In genomic region chr2:154454605-154455004, GRCm38 (mm10) we compare ENCODE assay signal across 9 mouse cellular contexts. TPM values are rescaled to one million over a fixed set of nuclear protein-coding genes. Genes with fewer than 3 reads are reported as not detected.
DNase-seq lines count a peak whose midpoint lies in the region; ATAC-seq lines count a peak whose summit lies in the region.
"Had no signal": no experiment of that assay in that cellular context is flagged by ENCODE, and none has a peak within 500 bp of the region (broad histone marks: within the 10 kb centered on the region; RNA-seq: fewer than 3 reads in every experiment).

No protein-coding gene starts in this region.

- 33% methylated on average over 3 of the region's 3 CpGs for WGBS in kidney, embryonic 15.5 days
- WGBS in hindbrain, embryonic 16.5 days, result 42% methylated on average over 3 of the region's 3 CpGs
- WGBS in neural tube, embryonic 15.5 days, result 53% methylated on average over 3 of the region's 3 CpGs

- no peak for DNase-seq in kidney, adult 8-10 months
- DNase-seq in embryo, embryonic 9.5 days (ENCODE audit: extremely low spot score), result peak; percentile 40
- no peak for DNase-seq in thymus, postnatal 10 days (ENCODE audit: low spot score in 2 of 2)
- DNase-seq in thymus, postnatal 4 days, result no peak
- no peak for DNase-seq in testis, postnatal 14 days (ENCODE audit: low spot score)

- H3K9ac ChIP-seq in kidney, embryonic 15.5 days, result no peak overlapping the region
- H3K9ac ChIP-seq in hindbrain, embryonic 16.5 days (ENCODE audit: low read depth, low read length), result no peak overlapping the region
- H3K9ac ChIP-seq in neural tube, embryonic 15.5 days (replicated peaks), result no peak overlapping the region

- H3K4me1 ChIP-seq in kidney, embryonic 15.5 days, result peaks cover 28% of the 10 kb centered on the region
- H3K4me1 ChIP-seq in hindbrain, embryonic 16.5 days (ENCODE audit: control insufficient read depth, insufficient read depth, low read depth, low read length), result peaks cover 9% of the 10 kb centered on the region
- peaks cover 27% of the 10 kb centered on the region for H3K4me1 ChIP-seq in neural tube, embryonic 15.5 days

- H3K36me3 ChIP-seq in kidney, embryonic 15.5 days, result peaks cover 11% of the 10 kb centered on the region
- no peaks in the 10 kb centered on the region for H3K36me3 ChIP-seq in hindbrain, embryonic 16.5 days (ENCODE audit: control insufficient read depth, insufficient read depth, low read length)
- H3K36me3 ChIP-seq in neural tube, embryonic 15.5 days, result no peaks in the 10 kb centered on the region

- no peak overlapping the region for H3K4me3 ChIP-seq in kidney, embryonic 15.5 days (replicated peaks)
- H3K4me3 ChIP-seq in hindbrain, embryonic 16.5 days (ENCODE audit: low read length), result no peak overlapping the region
- no peak overlapping the region for H3K4me3 ChIP-seq in neural tube, embryonic 15.5 days (replicated peaks)

- ATAC-seq in kidney, embryonic 15.5 days (replicated peaks; ENCODE audit: low FRiP score), result peak; percentile 87
- ATAC-seq in hindbrain, embryonic 16.5 days, result peak; percentile 72
- no peak for ATAC-seq in neural tube, embryonic 15.5 days (ENCODE audit: low FRiP score)
- ATAC-seq: intestine, postnatal 0 days had no signal

- peak overlapping the region; percentile 87 for H3K27ac ChIP-seq in kidney, embryonic 15.5 days
- H3K27ac ChIP-seq in hindbrain, embryonic 16.5 days (ENCODE audit: low read depth, low read length), result no peak overlapping the region; the same call in 1 of the 2 replicates
- H3K27ac ChIP-seq in neural tube, embryonic 15.5 days (replicated peaks), result peak overlapping the region; percentile 71

- H3K9me3 ChIP-seq in kidney, embryonic 15.5 days (replicated peaks), result no peaks in the 10 kb centered on the region
- no peaks in the 10 kb centered on the region for H3K9me3 ChIP-seq in hindbrain, embryonic 16.5 days (ENCODE audit: control insufficient read depth, low read length)
- no peaks in the 10 kb centered on the region for H3K9me3 ChIP-seq in neural tube, embryonic 15.5 days (replicated peaks)

- no peaks in the 10 kb centered on the region for H3K27me3 ChIP-seq in kidney, embryonic 15.5 days
- H3K27me3 ChIP-seq in hindbrain, embryonic 16.5 days (replicated peaks; ENCODE audit: control insufficient read depth, insufficient read depth, low read length), result no peaks in the 10 kb centered on the region
- no peaks in the 10 kb centered on the region for H3K27me3 ChIP-seq in neural tube, embryonic 15.5 days (replicated peaks)

- no peak overlapping the region for H3K4me2 ChIP-seq in kidney, embryonic 15.5 days
- H3K4me2 ChIP-seq in hindbrain, embryonic 16.5 days (ENCODE audit: low read length), result no peak overlapping the region
- no peak overlapping the region for H3K4me2 ChIP-seq in neural tube, embryonic 15.5 days

RNA-seq across cellular contexts. Expression of gene Cbfa2t2, which starts 18.3 kb away (rescaled TPM):
- 38.8 and 46.0 TPM in 2 replicates for polyA plus RNA-seq in kidney, embryonic 15.5 days (2015; fragmentation: Nextera tagmentation; extraction: Ambion mirVana)
- polyA plus RNA-seq in hindbrain, embryonic 16.5 days (2015; fragmentation: Nextera tagmentation; extraction: Ambion mirVana), result 39.8 and 50.9 TPM in 2 replicates
- polyA plus RNA-seq in neural tube, embryonic 15.5 days (2015; fragmentation: Nextera tagmentation; extraction: Ambion mirVana), result 35.3 and 36.1 TPM in 2 replicates

RNA-seq across cellular contexts. Expression of gene Snta1, which starts 46.7 kb away (rescaled TPM):
- 12.0 and 12.7 TPM in 2 replicates for polyA plus RNA-seq in kidney, embryonic 15.5 days (2015; fragmentation: Nextera tagmentation; extraction: Ambion mirVana)
- polyA plus RNA-seq in hindbrain, embryonic 16.5 days (2015; fragmentation: Nextera tagmentation; extraction: Ambion mirVana), result 14.0 and 15.1 TPM in 2 replicates
- 12.1 and 12.7 TPM in 2 replicates for polyA plus RNA-seq in neural tube, embryonic 15.5 days (2015; fragmentation: Nextera tagmentation; extraction: Ambion mirVana)
